Mouse (Mus musculus) neutrophil, adult 5-6 weeks (primary cell): ENCODE data around the gene Asic4. TPM values are rescaled to one million over a fixed set of nuclear protein-coding genes. Genes with fewer than 3 reads are reported as not detected.

ENCODE experiments used
- ATAC-seq: fragments of 151-379, 151-347 bp; 2 replicates; pipeline ENCODE4 v1.8.0; 2017; ENCODE audit warnings: mild to moderate bottlenecking, moderate TSS enrichment; ENCODE audit not compliant: insufficient number of reproducible peaks, poor library complexity, low FRiP score, severe bottlenecking; ENCODE audit errors: extremely low read depth
- total RNA-seq: library from RNA; stranded (forward); fragments of 200-1000 nt; gene quantifications from 2 replicates; pipeline ENCODE4 v1.2.3, GENCODE M21; 2017

The Asic4 gene
- total RNA-seq, 1 experiment from 2014 or later, result not detected

- ATAC-seq, result no peak
Measured at GRCm38 (mm10) chr1:75490785-75491551, 40.7 kb downstream of the Asic4 start.

- no peak for ATAC-seq
Measured at GRCm38 (mm10) chr1:75492579-75493170, 42.4 kb downstream of the Asic4 start.

DNA sequence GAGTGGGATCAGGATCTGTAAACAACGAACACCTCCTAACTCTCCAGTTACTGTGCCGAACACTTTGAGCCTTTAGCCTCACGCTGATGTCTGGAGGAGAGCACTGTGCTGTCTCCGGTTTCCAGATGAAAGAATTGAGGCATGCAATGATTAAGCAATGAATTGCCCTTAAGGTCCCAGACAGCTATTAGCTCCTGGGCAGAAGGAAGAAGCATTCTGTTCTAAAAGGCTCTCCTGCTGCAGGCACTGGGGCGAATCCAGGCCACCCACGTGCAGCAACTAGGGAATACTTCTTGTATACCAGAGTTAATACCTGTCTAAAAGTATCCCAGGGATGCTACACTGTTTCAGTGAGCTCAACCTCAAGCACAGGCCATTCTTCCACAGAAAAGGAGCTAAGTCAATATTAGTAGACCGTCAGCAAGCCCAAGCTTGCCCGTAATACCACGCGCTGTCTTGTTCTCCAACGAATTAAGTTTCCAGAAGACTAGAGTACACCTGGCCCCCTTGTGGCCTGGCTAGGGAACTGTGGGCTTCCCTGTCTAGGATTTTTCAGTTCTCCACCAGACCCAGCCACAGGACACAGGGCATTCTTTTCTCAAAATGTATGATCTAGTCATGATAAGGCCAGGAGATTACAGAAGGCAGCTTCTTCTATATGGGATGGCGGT is 44.8 kb downstream of the Asic4 start:
- no peak for ATAC-seq

DNA sequence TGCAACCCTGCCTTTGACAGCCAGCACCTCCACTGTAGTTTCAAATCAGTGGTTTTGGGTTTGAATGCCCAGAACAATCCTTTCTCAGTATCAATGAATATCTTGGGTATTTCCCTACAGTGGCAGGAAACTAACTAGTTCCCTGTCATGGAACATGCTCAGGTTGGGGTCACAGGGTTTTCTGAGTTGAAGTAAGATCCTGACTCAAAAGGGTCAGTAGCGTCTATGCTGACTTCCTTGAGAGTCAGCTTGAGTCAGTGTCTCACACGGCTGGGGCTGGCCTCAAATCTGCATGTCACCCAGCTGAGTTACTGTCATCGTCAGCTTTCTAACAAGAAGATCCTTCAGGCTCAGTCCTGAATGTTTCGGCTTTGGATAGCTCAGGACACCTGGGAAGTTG is 48.7 kb downstream of the Asic4 start:
- no peak for ATAC-seq

GRCm38 (mm10) chr1:75499441-75499840 is 49.2 kb downstream of the Asic4 start:
- ATAC-seq, result no peak

DNA sequence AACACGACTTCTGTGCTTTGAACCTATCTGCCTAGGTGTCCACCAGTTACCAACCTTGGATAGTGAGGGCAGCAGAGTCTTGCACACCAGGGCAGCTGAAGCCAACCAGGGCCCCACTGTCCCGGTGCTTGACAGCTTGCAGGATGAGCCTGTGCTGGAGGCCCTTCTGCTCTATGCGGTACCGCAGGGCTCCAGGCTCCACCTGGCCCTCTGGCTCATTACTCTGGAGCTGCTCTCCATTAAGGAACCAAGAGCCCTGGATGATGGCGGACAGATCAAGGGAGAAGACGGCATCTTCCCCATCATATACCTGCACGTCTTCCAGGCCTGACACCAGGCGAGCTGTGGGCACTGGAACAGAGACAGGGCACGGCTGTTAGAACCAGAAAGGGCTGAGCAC is 51.7 kb downstream of the Asic4 start:
- ATAC-seq, result no peak

GRCm38 (mm10) chr1:75502945-75503650 is 52.9 kb downstream of the Asic4 start:
- no peak for ATAC-seq

DNA sequence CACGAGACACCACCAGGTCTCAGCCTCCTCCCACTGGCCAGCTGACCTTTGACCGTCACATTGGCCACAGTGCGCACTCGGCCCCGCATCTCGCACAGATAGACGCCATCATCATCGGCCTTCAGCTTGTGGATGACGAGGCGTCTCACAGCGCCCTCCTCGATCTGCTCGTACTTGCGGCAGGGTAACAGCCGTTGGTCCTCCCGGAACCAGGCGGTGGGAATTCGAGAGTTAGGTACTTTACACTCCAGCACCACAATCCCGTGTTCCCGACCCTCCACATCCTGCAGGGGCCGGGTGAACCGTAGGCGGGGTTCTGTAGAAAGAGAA is 53.4 kb downstream of the Asic4 start:
- ATAC-seq, result no peak

DNA sequence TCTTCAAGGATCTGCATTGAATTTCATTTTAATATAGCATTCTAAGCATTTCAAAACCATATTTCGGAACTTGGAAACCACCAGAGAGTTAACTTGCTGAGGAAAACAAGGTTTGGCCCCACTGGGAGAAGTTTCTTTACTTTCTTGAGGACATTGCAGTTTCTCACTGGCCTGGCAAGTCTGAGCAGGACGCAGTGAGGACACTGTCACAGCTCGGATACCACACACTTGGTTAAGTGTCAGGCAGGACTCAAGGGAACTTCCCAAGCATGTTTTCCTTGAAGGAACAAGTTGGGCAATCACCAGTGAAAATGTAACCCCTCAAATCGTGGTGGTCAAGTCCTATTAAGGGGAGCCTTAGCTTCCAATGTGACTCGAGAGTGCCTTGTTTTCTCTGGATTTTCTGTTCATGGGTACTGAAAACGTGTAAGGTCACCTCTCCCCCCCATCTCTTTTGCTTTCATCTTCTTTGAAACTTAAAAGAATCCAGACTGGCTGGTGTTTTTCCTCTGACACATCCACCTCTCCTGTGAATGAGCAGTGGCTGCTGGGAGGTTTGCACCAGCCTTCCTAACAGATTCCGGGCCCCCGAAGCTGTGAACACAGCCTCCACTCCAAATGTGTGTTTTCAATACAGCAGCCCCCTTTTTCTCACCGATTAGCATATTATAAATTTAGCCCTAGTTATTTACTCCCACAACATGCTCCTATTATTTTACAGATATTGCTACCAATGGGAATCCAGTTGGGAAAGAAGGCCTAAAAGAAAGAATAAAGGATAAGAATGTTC is 54.2 kb downstream of the Asic4 start:
- no peak for ATAC-seq

DNA sequence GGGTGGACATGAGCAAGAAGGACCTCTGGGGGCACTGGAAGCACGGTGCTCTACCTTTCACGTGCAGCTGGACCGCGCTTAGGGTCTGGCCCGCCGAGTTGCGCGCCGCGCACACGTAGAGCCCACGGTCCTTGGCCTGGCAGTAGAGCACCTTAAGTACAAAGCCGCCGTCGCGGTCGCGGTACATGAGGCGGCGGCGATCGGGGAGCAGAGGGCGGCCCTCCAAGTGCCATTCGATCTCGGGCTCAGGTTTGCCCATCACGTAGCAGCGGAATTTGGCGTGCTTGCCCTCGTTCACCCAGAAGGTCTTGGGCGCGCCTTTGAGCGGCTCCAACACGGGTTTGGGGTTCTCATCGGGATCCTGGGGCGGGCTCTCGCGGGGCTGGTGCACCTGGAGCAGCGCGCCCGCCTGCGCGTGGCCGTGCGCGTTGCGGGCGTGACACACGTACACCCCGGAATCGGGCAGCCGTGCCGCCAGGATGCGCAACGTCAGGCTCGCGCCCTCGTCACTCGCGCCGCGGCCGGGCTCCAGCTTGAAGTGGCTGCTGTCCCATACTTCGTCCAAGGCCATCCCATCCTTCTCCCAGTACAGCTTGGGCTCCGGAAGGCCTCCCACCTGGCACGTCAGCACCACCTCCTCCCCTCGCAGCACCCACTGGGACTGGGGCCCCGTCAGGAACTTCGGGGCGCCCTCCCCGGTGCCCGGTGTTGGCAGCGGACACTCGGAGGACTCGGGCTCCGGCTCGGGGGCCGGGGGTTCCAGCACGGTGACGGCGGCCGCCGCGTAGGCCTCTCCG is 55.1 kb downstream of the Asic4 start:
- no peak for ATAC-seq

DNA sequence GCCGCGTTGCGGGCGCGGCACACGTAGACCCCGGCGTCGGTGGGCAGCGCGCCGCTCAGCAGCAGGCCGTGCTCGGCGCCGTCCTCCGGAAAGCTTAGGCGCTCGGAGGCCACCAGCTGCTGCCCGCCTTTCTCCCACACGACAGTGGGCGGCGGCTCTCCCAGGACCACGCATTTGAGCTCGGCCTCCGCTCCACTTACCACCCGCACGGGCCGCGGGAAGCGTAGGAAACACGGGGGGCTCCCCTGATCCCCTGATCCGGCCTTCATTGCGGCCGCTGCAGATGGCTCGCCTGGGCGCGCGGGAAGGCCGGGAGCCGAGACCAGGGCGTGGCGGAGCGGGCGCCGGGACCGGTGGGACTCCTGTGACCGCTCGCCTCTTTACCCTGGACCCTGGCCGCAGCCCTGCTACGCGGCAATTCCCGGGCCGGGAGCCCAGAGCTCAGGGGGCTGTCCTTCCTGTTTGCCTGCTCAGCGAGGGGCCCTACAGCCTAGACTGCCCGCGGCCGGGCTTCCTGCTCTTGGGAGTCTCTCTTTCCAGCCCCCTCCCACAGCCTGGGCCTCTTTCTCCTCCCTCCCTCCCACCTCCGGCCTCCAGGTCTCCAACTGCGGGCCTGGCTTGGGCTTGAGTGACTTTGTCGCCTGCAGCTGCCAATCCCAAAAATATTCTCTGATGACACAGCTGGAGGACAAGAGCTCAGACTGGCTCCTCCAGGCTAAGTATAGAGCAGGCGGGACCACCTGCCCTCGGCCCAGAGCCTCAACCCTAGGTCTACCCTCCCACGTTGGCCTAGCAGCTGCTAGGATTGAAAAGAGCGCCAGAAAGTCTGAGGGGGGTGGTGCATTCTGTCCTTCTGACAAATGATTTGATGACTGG is 56.0 kb downstream of the Asic4 start, which contains the start of gene Obsl1:
Gene Obsl1, minus strand, starts transcription at position 497 of the 876 bp plus-strand sequence.
- no peak for ATAC-seq

DNA sequence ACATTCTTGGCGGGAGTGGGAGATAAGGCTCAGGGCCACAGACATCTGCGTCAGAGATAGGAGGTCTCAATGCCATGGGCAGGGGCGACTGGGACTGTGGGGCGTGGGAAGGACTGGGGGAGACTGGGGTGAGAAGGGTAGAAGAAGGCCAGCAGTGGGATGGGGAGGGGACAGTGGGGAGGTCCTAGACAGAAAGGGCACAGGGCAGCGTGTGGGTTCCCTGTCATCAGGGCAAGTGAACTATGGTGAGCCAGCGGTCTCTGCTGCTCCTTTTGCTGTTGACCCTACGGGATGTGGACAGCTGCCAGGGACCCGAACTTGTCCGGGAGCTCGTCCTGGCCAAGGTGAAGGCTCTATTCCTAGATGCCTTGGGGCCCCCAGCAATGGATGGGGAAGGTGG is 56.8 kb downstream of the Asic4 start, which contains the start of gene Inha:
Gene Inha, plus strand, starts transcription at position 72 of the 400 bp plus-strand sequence.
- ATAC-seq, result no peak

DNA sequence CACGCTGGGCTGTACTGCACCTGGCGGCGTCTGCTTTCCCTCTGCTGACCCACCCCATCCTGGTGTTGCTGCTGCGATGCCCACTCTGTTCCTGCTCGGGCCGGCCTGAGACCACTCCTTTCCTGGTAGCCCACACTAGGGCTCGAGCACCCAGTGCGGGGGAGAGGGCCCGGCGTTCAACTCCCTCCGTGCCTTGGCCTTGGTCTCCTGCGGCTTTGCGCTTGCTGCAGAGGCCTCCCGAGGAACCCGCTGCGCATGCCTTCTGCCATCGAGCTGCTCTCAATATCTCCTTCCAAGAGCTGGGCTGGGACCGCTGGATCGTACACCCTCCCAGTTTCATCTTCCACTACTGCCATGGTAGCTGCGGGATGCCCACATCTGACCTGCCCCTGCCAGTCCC is 59.4 kb downstream of the Asic4 start:
- no peak for ATAC-seq

DNA sequence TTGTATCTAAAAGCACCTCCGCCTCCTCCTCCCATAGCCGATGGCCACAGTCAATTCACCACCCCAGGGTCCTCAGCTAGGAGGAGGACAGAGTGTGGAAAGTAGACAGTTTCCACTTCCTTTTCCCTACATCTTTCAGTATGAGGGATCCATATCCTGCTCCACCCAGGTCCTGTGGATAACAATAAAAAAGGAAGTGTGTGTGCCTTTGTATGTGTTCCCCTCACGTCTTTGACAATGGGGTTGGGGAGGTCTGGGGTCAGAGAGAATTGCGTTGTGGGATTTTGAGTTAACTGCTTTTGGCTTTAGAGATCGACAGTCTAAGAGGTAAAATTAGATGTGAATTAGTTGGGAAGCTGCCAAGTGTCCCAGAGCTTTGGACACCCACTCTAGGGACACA is 59.9 kb downstream of the Asic4 start:
- no peak for ATAC-seq

DNA sequence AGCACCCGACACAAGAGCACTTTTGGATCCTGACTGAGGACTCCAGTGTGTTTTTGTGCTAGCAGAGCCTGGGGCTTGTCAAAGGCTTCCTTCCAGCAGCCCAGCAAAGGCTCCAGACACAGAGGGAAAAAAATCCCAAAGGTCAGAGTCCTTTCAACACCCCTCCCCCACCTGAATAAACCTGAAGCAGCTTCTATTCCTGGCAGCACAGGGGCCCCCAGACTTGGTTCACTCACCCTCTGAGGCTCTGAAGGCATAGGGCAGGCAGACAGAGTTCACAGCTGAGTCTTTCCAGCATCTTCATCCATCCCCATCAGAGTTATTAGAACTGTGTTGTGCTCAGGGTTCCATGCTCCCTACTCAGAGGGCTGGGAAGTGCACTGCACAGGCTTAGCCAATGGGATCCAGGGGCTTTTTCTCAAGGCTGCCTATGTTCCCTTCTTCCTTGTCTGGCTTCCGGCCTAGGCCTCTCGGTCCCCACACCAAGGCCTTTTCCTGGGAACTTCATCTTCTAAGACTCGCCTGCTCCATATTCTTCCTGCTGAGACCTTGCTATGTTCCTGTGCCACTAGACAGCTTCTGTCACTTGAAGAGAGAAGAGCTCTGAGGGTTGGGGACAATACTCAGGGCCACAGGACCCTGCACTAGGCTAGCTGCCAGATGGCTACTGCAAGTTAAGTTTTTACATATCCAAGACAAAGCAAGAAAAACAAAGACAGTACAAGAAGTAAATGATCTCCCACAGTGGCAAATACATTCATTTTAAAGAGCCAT is 61.4 kb downstream of the Asic4 start:
- no peak for ATAC-seq

- no peak for ATAC-seq
Measured at GRCm38 (mm10) chr1:75512550-75512949, 62.3 kb downstream of the Asic4 start.
